Mouse (Mus musculus) effector memory CD4-positive, alpha-beta T cell, adult 5 months (primary cell): ENCODE measurements around the gene Gprin2. TPM values are rescaled to one million over a fixed set of nuclear protein-coding genes. Genes with fewer than 3 reads are reported as not detected.

ENCODE experiments used
- polyA plus RNA-seq: library from polyadenylated mRNA; unstranded; fragments of 100-300 nt; shearing (Covaris generic); gene quantifications from one replicate; pipeline ENCODE4 v1.2.1, GENCODE M21; 2017

Gprin2 gene
- polyA plus RNA-seq: not detected

GRCm38 (mm10) chr14:34201231-34202035 is at the start of gene Gprin2:
Gene Gprin2 (minus strand): TSS chr14:34201653.

GRCm38 (mm10) chr14:34219295-34219694 is 17.8 kb upstream of the Gprin2 start, which contains the start of gene Syt15:
Gene Syt15 (plus strand): TSS chr14:34219595.

GRCm38 (mm10) chr14:34152342-34152741 is 49.1 kb downstream of the Gprin2 start, which contains the start of gene Npy4r:
Gene Npy4r (minus strand): TSS chr14:34152489.

Other genes starting within 250 kb of the Gprin2 start
- gene Rbp3, start 247.7 kb downstream of the Gprin2 start, polyA plus RNA-seq: not detected
- not detected for gene Zfp488, start 222.9 kb downstream of the Gprin2 start, polyA plus RNA-seq
- gene Gm30083, start 186.5 kb downstream of the Gprin2 start, polyA plus RNA-seq: not detected
- gene Gm5460, start 184.9 kb downstream of the Gprin2 start, polyA plus RNA-seq: not detected
- not detected for gene Antxrl, start 148.9 kb downstream of the Gprin2 start, polyA plus RNA-seq
- gene Anxa8, start 115.7 kb downstream of the Gprin2 start, polyA plus RNA-seq: not detected
- not detected for gene A630023A22Rik, start 98.9 kb downstream of the Gprin2 start, polyA plus RNA-seq
- not detected for gene Npy4r, start 49.2 kb downstream of the Gprin2 start, polyA plus RNA-seq
- 0.24 TPM for gene Syt15, start 17.9 kb upstream of the Gprin2 start, polyA plus RNA-seq
- gene Shld2, start 108.8 kb upstream of the Gprin2 start, polyA plus RNA-seq: 23.1 TPM
- gene Glud1, start 109.1 kb upstream of the Gprin2 start, polyA plus RNA-seq: 104 TPM
- gene Fam25c, start 153.8 kb upstream of the Gprin2 start, polyA plus RNA-seq: not detected
- not detected for gene Sncg, start 173.1 kb upstream of the Gprin2 start, polyA plus RNA-seq
- gene Mmrn2, start 173.8 kb upstream of the Gprin2 start, polyA plus RNA-seq: 0.15 TPM